Mouse (Mus musculus) liver, postnatal 0 days (tissue): ENCODE data around the gene Dnajc19. TPM values are rescaled to one million over a fixed set of nuclear protein-coding genes. Genes with fewer than 3 reads are reported as not detected.
"Not testable (repeated sequence)": the region's sequence is repeated elsewhere in the genome, so short reads cannot be mapped to it uniquely, and the experiment has no call there.

Source experiments
- ATAC-seq: fragments of 200-750 bp; cut with Nextera tagmentation; 2 replicates; pipeline ENCODE4 v1.8.0; 2017; ENCODE audit warnings: mild to moderate bottlenecking, moderate library complexity
- DNase-seq: peaks from one replicate; pipeline ENCODE4 v3.0.0-alpha.2; 2016
- H3K27ac ChIP-seq: fragments of 300-500 bp; sonication (generic); 2 replicates; pipeline ENCODE4 v1.5.1; 2014; ENCODE audit warnings: antibody characterized with exemption, moderate library complexity, mild to moderate bottlenecking, low read depth
- H3K27me3 ChIP-seq: fragments of 300-500 bp; sonication (generic); 2 replicates; pipeline ENCODE4 v1.6.1; 2014; ENCODE audit warnings: low read length, control low read depth, mixed read lengths; ENCODE audit not compliant: insufficient read depth
- H3K36me3 ChIP-seq: fragments of 300-500 bp; sonication (generic); replicated peaks from 2 replicates; pipeline ENCODE4 v1.6.1; 2014; ENCODE audit warnings: mild to moderate bottlenecking, control low read depth, low read length, moderate library complexity, mixed read lengths; ENCODE audit not compliant: insufficient read depth
- H3K4me1 ChIP-seq: fragments of 300-500 bp; sonication (generic); 2 replicates; pipeline ENCODE4 v1.6.1; 2014; ENCODE audit warnings: antibody characterized with exemption, mild to moderate bottlenecking, control low read depth; ENCODE audit not compliant: insufficient read depth
- H3K4me2 ChIP-seq: fragments of 300-500 bp; sonication (generic); 2 replicates; pipeline ENCODE4 v1.6.1; 2014; ENCODE audit warnings: low read depth, mild to moderate bottlenecking, low read length, moderate library complexity, mixed read lengths
- H3K4me3 ChIP-seq: fragments of 300-500 bp; sonication (generic); 2 replicates; pipeline ENCODE4 v1.5.1; 2014; ENCODE audit warnings: low read depth, low read length
- H3K9ac ChIP-seq: fragments of 300-500 bp; sonication (generic); replicated peaks from 2 replicates; pipeline ENCODE4 v1.6.1; 2014; ENCODE audit warnings: mild to moderate bottlenecking, moderate library complexity
- H3K9me3 ChIP-seq: fragments of 300-500 bp; sonication (generic); 2 replicates; pipeline ENCODE4 v1.6.1; 2016; ENCODE audit warnings: mild to moderate bottlenecking, control low read depth, low read length, mixed read lengths
- CTCF ChIP-seq: sonication (generic); IDR thresholded peaks from 2 replicates; pipeline ENCODE4 v1.5.1; 2016; ENCODE audit warnings: antibody characterized with exemption, low read depth
- EP300 ChIP-seq: IDR thresholded peaks from 2 replicates; pipeline ENCODE4 v1.6.1; 2016; ENCODE audit warnings: antibody characterized with exemption, low read depth, mild to moderate bottlenecking
- WGBS: fragments of 180-500 bp; shearing (Covaris S2); extraction: QIAGEN DNeasy Blood & Tissue Kit; methylation state at CpG from one replicate; pipeline ENCODE4 v1.1.7; 2014; ENCODE audit not compliant: insufficient replicate concordance; 5-methylcytosine and 5-hydroxymethylcytosine counted together
- polyA plus RNA-seq: library from polyadenylated mRNA; unstranded; fragments of >200 nt; fragmentation: Nextera tagmentation; extraction: Ambion mirVana; gene quantifications from 2 replicates; pipeline ENCODE4 v1.2.1, GENCODE M21; 2015

Gene Dnajc19
- polyA plus RNA-seq, 1 experiment from 2014 or later, result 223 TPM

DNA sequence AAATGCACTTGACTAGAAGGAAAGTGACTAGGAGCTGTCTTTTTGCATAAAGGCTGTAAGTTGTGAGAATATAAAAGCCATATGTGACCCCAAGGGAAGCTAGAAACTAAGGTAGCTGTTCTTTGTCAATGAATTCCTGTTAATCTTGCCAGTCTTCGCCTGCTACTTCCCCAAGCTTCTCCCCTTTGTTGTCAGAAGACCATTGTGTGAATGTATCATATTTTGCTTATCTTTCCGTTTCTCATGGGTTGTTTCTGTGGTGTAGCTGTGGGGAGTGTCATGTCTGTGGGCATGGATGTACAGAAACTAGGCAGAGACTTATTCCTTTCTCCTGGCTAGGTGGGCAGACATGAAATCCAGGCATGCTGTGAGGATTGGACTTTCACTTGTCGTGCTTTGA, 808 bp upstream of the Dnajc19 start:
- Histone ChIP-seq H3K27ac (peak overlapping the region; percentile 67; the same call in 1 of the 2 replicates), H3K9me3 (no peaks in the 10 kb centered on the region), H3K27me3 (no peaks in the 10 kb centered on the region)

DNA sequence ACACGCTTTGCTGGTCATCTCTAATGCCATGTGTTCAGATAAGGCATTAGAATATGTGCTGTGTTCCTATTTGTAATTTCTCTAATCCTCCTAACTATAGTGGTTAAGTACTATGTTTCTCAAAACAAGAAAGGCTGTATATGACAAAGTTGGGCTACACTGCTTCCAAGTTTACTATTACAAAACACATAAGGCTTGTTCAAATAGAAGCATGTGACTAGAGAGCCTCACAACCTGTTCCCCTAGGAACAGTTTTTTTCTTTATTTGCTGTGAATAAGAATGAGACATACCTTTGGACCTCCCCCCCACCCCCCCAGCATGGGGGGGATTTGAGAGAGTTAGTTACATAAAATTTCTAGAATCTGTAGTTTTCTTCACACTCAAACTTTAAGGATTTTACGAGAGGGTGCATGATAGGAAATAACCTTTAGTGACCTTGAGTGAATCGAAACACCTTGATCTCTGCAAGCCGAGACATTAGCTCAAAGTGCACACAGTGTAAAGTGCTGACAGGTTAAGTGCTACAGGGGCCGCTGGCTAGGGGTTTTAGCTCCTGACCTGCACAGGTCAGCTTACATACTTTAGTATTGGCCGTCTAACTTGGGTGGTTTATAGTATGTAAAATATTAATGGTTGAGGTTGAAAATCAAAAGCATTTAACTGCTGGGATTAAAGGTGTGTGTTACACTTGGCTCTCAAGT, 4.9 kb downstream of the Dnajc19 start:
- DNase-seq (peak; percentile 30), ATAC-seq (peak; percentile 78)
- H3K4me3 ChIP-seq, result no peak overlapping the region
- H3K4me1 ChIP-seq, result peaks cover 9% of the 10 kb centered on the region; the same call in 1 of the 2 replicates
- peaks cover 34% of the 10 kb centered on the region for H3K36me3 ChIP-seq
- peak overlapping the region; percentile 34; the same call in 1 of the 2 replicates for H3K27ac ChIP-seq
- H3K27me3 ChIP-seq, result no peaks in the 10 kb centered on the region
- WGBS, result 63% methylated on average over 6 of the region's 6 CpGs
- H3K9ac ChIP-seq, result no peak overlapping the region
- H3K4me2 ChIP-seq, result peak overlapping the region; percentile 6; the same call in 1 of the 2 replicates
- no peaks in the 10 kb centered on the region for H3K9me3 ChIP-seq
- no peak for TF ChIP-seq CTCF
- TF ChIP-seq EP300, result no peak

More for the DNA sequence above, 808 bp upstream of the Dnajc19 start:
- Histone ChIP-seq H3K4me2 (peak overlapping the region; percentile 81), H3K4me3 (no peak overlapping the region), H3K36me3 (peaks cover 11% of the 10 kb centered on the region; the same call in 1 of the 2 replicates), H3K9ac (no peak overlapping the region), H3K4me1 (peaks cover 16% of the 10 kb centered on the region)
- 70% methylated on average over 3 of the region's 3 CpGs for WGBS
- ATAC-seq (no peak), DNase-seq (no peak)
- TF ChIP-seq CTCF, result no peak
- TF ChIP-seq EP300, result no peak

DNA sequence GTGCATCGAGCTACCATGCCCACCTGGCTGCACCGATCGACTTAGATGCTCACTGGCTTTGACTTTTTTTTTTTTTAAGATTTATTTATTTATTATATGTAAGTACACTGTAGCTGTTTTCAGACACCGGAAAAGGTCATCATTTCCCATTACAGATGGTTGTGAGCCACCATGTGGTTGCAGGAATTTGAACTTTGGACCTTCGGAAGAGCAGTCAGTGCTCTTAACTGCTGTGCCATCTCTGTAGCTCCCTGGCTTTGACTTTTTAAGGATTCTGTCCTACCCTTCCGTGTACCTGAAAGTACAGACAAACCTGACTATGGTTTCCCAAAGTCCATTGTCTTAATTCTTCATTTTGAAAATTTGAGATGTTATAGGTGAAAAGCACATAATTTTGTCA, 8.4 kb downstream of the Dnajc19 start:
- no peak for DNase-seq
- TF ChIP-seq EP300, result no peak
- Histone ChIP-seq H3K27me3 (no peaks in the 10 kb centered on the region), H3K36me3 (peaks cover 31% of the 10 kb centered on the region), H3K9ac (no peak overlapping the region), H3K4me2 (no peak overlapping the region), H3K4me3 (no peak overlapping the region), H3K9me3 (no peaks in the 10 kb centered on the region), H3K27ac (no peak overlapping the region), H3K4me1 (no peaks in the 10 kb centered on the region)
- WGBS, result 86% methylated on average over 6 of the region's 6 CpGs
- no peak for ATAC-seq

DNA sequence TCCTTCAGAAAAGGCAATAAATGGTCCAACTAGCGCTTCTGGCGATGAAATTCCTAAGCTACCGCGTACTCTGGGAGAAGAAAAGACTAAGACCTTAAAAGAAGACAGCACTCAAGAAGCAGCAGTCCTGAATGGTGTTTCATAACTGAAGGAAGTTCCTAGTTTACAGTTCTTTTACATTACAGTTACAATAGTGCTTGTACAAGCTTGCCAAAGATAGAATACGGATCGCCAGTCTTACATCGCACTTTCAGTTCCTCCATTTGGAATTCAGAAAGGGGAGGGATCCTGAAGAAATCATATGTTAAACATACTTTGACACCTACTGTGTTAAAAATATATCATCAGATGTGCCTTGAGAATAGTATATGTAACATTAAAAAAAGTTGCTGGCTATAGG, 12.2 kb downstream of the Dnajc19 start:
- not testable (repeated sequence) for H3K27ac ChIP-seq, ATAC-seq, H3K9ac ChIP-seq, H3K27me3 ChIP-seq, H3K9me3 ChIP-seq, DNase-seq, H3K4me3 ChIP-seq, H3K4me2 ChIP-seq, H3K4me1 ChIP-seq
- 86% methylated on average over 7 of the region's 7 CpGs for WGBS
- peaks cover 37% of the 10 kb centered on the region for H3K36me3 ChIP-seq

DNA sequence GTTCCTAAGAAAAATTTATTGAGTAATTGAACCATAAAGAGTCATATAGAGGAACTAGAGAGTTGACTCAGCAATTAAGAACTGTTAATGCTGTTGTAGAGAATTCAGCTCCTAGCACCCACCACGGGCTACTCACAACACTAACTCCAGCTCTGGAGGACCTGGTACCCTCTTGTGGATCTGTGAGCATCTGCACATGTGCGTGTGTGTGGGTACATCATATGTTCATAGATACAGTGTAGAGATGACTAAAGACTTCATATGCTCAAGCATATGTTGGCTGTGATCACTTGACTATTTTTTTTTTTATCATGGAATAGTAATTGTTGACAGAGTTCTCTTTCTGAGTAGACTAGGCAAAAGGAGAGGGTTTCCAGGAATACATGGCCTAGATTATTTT, 18.8 kb downstream of the Dnajc19 start:
- no peak for DNase-seq
- Histone ChIP-seq H3K27me3 (no peaks in the 10 kb centered on the region), H3K9ac (no peak overlapping the region), H3K36me3 (peaks cover 41% of the 10 kb centered on the region), H3K4me1 (no peaks in the 10 kb centered on the region), H3K27ac (no peak overlapping the region), H3K4me3 (no peak overlapping the region), H3K9me3 (no peaks in the 10 kb centered on the region), H3K4me2 (no peak overlapping the region)
- no peak for ATAC-seq
- 87% methylated on average over 2 of the region's 2 CpGs for WGBS
- TF ChIP-seq CTCF (no peak), EP300 (no peak)

DNA sequence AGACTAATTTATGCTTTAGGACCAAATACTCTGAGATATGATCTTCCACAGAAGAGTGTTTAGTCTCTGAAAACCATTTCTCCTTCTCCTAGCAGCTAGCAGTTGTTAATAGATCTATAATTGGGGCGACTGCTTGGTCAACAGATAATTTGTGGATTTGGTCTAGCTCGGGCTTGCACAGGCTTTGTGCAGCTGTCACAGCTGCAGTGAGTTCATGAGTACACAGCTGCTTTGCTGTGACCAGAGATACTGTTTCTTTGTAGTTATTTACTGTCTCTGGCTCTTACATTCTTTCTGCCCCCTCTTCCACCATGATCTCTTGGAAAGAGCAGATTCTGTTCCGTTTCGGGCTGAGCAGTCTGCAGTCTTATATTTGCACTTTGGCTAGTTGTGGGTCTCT, 39.1 kb downstream of the Dnajc19 start:
- no peak overlapping the region for H3K4me2 ChIP-seq
- no peak for TF ChIP-seq CTCF
- H3K9me3 ChIP-seq, result no peaks in the 10 kb centered on the region
- no peak overlapping the region for H3K27ac ChIP-seq
- H3K4me3 ChIP-seq, result no peak overlapping the region
- peaks cover 10% of the 10 kb centered on the region for H3K36me3 ChIP-seq
- ATAC-seq (no peak), DNase-seq (no peak)
- H3K27me3 ChIP-seq, result no peaks in the 10 kb centered on the region
- peaks cover 3% of the 10 kb centered on the region; the same call in 1 of the 2 replicates for H3K4me1 ChIP-seq
- 87% methylated on average over 4 of the region's 4 CpGs for WGBS
- no peak overlapping the region for H3K9ac ChIP-seq

DNA sequence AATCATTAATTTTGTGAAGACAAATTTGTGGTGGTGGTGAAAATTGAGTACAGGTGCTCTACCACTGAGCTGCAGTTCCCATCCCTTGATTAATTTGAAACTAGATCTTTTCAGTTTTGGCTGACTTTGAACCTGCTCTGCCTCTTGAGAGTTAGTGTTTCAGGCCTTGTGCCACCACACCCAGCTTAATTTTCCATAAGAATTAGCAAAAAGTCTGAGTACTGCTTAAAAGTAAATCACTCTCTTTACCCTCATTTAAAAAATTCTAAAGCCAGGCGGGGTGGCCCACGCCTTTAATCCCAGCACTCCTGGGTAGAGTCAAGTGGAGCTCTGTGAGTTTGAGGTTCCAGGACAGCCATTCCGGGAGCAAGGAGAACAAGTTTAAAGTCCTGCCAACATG, 45.4 kb downstream of the Dnajc19 start:
- peaks cover 21% of the 10 kb centered on the region; the same call in 1 of the 2 replicates for H3K4me1 ChIP-seq
- DNase-seq, result no peak
- H3K27me3 ChIP-seq, result no peaks in the 10 kb centered on the region
- WGBS, result 81% methylated on average over 3 of the region's 3 CpGs
- H3K9ac ChIP-seq, result no peak overlapping the region
- no peak for ATAC-seq
- H3K4me3 ChIP-seq, result no peak overlapping the region
- no peak overlapping the region for H3K4me2 ChIP-seq
- no peaks in the 10 kb centered on the region for H3K9me3 ChIP-seq
- no peaks in the 10 kb centered on the region for H3K36me3 ChIP-seq
- TF ChIP-seq CTCF, result no peak
- TF ChIP-seq EP300, result no peak
- H3K27ac ChIP-seq, result no peak overlapping the region
